Mouse (Mus musculus): ENCODE results near the gene Acbd6. TPM values are rescaled to one million over a fixed set of nuclear protein-coding genes. Genes with fewer than 3 reads are reported as not detected.

Acbd6 gene
- total RNA-seq, 1 experiment: 49.8 TPM

DNA sequence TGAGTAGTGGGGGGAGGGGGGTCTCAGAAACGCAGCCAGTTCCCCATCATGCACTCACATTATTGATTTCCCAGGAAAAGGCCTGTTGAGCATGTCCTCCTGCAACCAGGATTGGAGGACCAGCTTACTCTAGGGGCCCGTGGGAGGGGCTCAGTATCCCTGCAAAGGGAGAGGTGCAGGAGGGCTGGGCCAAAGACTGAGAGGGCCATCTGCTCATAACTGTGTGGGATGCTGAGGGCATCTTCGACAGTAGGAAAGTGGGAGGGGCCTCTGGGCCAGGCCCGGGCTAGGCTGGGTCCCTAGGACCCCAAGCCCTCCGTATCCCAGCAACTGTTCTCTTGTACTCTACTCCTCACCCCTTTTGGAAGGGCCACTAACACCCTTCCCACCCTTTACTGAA lies 146.3 kb downstream of the Acbd6 start:
- no peaks in the 10 kb centered on the region for H3K9me3 ChIP-seq (ENCODE audit: control insufficient read depth, insufficient read depth, low read depth, low read length)
- no peak for DNase-seq (ENCODE audit: low read depth, low spot score)
- H3K9ac ChIP-seq (ENCODE audit: insufficient read depth, low read depth, low read length, poor library complexity, severe bottlenecking): no peak overlapping the region
- no peak overlapping the region for H3K27ac ChIP-seq (ENCODE audit: insufficient read depth, low read depth, low read length, poor library complexity, severe bottlenecking)
- no peaks in the 10 kb centered on the region for H3K36me3 ChIP-seq (ENCODE audit: control insufficient read depth, insufficient read depth, low read length, poor library complexity, severe bottlenecking)
- no peak overlapping the region for H3K4me3 ChIP-seq (ENCODE audit: insufficient read depth in 1 of 2, low read depth in 1 of 2, low read length in 2 of 2, poor library complexity in 1 of 2, severe bottlenecking in 1 of 2)
- TF ChIP-seq ZC3H11A (IDR thresholded peaks at IDR 0.05; ENCODE audit: borderline replicate concordance, low read depth, low read length): no peak
- no peak for TF ChIP-seq CHD2 (IDR thresholded peaks at IDR 0.05; ENCODE audit: low read depth, low read length)
- no peak for TF ChIP-seq MAFK (IDR thresholded peaks at IDR 0.05; ENCODE audit: insufficient read depth, low read depth, low read length)
- TF ChIP-seq HCFC1 (IDR thresholded peaks at IDR 0.05; ENCODE audit: borderline replicate concordance, insufficient read depth, low read length): no peak
- in situ Hi-C loops (cut with MboI; ENCODE audit: low sequenced_read_pairs in 2 of 2, unreplicated experiment in 2 of 2): no loop called here
- H3K4me1 ChIP-seq (ENCODE audit: control insufficient read depth in 2 of 2, insufficient read depth in 2 of 2, low read length in 2 of 2, poor library complexity in 1 of 2): no peaks in the 10 kb centered on the region

DNA sequence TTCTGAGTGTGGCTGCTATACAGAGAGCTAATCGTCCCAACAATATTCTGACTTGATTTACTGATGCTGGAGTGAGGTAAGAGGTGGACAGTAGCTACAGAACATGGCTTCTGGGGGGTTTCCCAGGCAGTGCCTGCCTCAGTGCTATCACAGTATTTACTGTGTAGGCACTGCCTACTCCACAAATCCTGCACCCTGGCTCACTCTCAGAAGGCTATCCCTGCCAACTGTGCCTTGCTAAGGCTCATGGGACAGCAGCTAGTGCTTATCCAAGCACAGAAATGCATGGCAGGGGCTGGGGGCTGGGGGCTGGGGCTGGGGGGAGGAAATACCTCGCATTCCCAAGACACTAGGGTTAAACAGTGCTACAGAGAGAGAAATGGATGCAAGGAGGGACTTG lies 155.4 kb downstream of the Acbd6 start:
- no peaks in the 10 kb centered on the region for H3K36me3 ChIP-seq (ENCODE audit: control insufficient read depth, insufficient read depth, low read length, poor library complexity, severe bottlenecking)
- H3K27ac ChIP-seq (ENCODE audit: insufficient read depth, low read depth, low read length, poor library complexity, severe bottlenecking): no peak overlapping the region
- H3K9me3 ChIP-seq (ENCODE audit: control insufficient read depth, insufficient read depth, low read depth, low read length): no peaks in the 10 kb centered on the region
- H3K9ac ChIP-seq (ENCODE audit: insufficient read depth, low read depth, low read length, poor library complexity, severe bottlenecking): no peak overlapping the region
- in situ Hi-C loops (cut with MboI; ENCODE audit: low sequenced_read_pairs in 2 of 2, unreplicated experiment in 2 of 2): no loop called here
- DNase-seq (ENCODE audit: low read depth, low spot score): no peak
- no peak overlapping the region for H3K4me3 ChIP-seq (ENCODE audit: insufficient read depth in 1 of 2, low read depth in 1 of 2, low read length in 2 of 2, poor library complexity in 1 of 2, severe bottlenecking in 1 of 2)
- TF ChIP-seq ZNF384 (IDR thresholded peaks at IDR 0.05; ENCODE audit: low read depth, low read length): no peak
- TF ChIP-seq ZC3H11A (IDR thresholded peaks at IDR 0.05; ENCODE audit: borderline replicate concordance, low read depth, low read length): no peak
- no peak for TF ChIP-seq HCFC1 (IDR thresholded peaks at IDR 0.05; ENCODE audit: borderline replicate concordance, insufficient read depth, low read length)
- no peak for TF ChIP-seq MAFK (IDR thresholded peaks at IDR 0.05; ENCODE audit: insufficient read depth, low read depth, low read length)
- TF ChIP-seq CHD2 (IDR thresholded peaks at IDR 0.05; ENCODE audit: low read depth, low read length): no peak
- H3K4me1 ChIP-seq (ENCODE audit: control insufficient read depth in 2 of 2, insufficient read depth in 2 of 2, low read length in 2 of 2, poor library complexity in 1 of 2): no peaks in the 10 kb centered on the region

DNA sequence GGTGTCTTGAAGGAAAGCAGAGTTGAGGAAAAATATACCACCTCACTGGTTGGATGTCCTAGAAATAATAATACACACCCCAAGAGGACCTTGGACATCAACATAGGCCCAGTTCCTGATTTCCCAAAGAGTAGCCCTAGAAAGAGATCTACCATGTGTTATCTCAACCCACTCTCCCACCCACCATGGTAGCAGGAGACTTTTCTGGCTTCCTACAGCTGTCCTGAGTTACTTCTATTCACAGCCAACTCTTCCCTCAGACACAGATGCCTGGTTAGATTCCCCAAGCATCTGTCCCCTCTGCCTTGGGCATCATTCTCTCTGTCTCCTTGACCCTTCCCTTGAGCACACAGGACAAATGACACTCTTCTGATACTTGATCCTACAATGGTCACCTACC lies 157.4 kb downstream of the Acbd6 start:
- in situ Hi-C loops (cut with MboI; ENCODE audit: low sequenced_read_pairs in 2 of 2, unreplicated experiment in 2 of 2): no loop called here
- no peak for DNase-seq (ENCODE audit: low read depth, low spot score)

GRCm38 (mm10) chr1:155717301-155717700 lies 159.4 kb downstream of the Acbd6 start:
- no peak for TF ChIP-seq MAFK (IDR thresholded peaks at IDR 0.05; ENCODE audit: insufficient read depth, low read depth, low read length)
- no peak for TF ChIP-seq CHD2 (IDR thresholded peaks at IDR 0.05; ENCODE audit: low read depth, low read length)
- TF ChIP-seq HCFC1 (IDR thresholded peaks at IDR 0.05; ENCODE audit: borderline replicate concordance, insufficient read depth, low read length): no peak
- no peak for TF ChIP-seq ZC3H11A (IDR thresholded peaks at IDR 0.05; ENCODE audit: borderline replicate concordance, low read depth, low read length)
- TF ChIP-seq ZNF384 (IDR thresholded peaks at IDR 0.05; ENCODE audit: low read depth, low read length): no peak

More for the DNA sequence above, 157.4 kb downstream of the Acbd6 start:
- Histone ChIP-seq H3K9ac (ENCODE audit: insufficient read depth, low read depth, low read length, poor library complexity, severe bottlenecking) (no peak overlapping the region), H3K4me1 (ENCODE audit: control insufficient read depth in 2 of 2, insufficient read depth in 2 of 2, low read length in 2 of 2, poor library complexity in 1 of 2) (no peaks in the 10 kb centered on the region), H3K27ac (ENCODE audit: insufficient read depth, low read depth, low read length, poor library complexity, severe bottlenecking) (no peak overlapping the region), H3K9me3 (ENCODE audit: control insufficient read depth, insufficient read depth, low read depth, low read length) (no peaks in the 10 kb centered on the region), H3K36me3 (ENCODE audit: control insufficient read depth, insufficient read depth, low read length, poor library complexity, severe bottlenecking) (no peaks in the 10 kb centered on the region), H3K4me3 (ENCODE audit: insufficient read depth in 1 of 2, low read depth in 1 of 2, low read length in 2 of 2, poor library complexity in 1 of 2, severe bottlenecking in 1 of 2) (no peak overlapping the region)
- TF ChIP-seq ZC3H11A (IDR thresholded peaks at IDR 0.05; ENCODE audit: borderline replicate concordance, low read depth, low read length): no peak

DNA sequence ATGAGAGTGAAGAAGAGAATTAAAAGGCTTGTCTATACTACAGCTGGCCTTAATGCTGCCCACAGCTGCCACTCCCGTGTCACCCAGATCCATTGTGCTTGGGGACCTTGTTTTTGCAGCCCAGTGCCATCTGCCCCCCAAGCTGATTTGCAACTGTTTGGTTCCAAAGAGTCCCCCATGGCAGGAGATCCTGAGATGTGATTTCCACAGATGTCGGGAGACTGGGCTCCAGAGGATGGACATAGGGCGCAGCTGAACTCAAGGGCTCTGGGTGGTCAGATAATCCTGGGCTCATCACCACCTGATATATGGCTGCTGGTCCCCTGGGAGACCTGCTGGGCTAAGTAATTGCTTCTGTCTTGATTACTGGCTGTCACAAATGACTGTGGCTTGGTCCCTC lies 160.9 kb downstream of the Acbd6 start:
- Histone ChIP-seq H3K4me3 (ENCODE audit: insufficient read depth in 1 of 2, low read depth in 1 of 2, low read length in 2 of 2, poor library complexity in 1 of 2, severe bottlenecking in 1 of 2) (no peak overlapping the region), H3K9me3 (ENCODE audit: control insufficient read depth, insufficient read depth, low read depth, low read length) (no peaks in the 10 kb centered on the region), H3K27ac (ENCODE audit: insufficient read depth, low read depth, low read length, poor library complexity, severe bottlenecking) (no peak overlapping the region), H3K36me3 (ENCODE audit: control insufficient read depth, insufficient read depth, low read length, poor library complexity, severe bottlenecking) (no peaks in the 10 kb centered on the region), H3K4me1 (ENCODE audit: control insufficient read depth in 2 of 2, insufficient read depth in 2 of 2, low read length in 2 of 2, poor library complexity in 1 of 2) (no peaks in the 10 kb centered on the region), H3K9ac (ENCODE audit: insufficient read depth, low read depth, low read length, poor library complexity, severe bottlenecking) (no peak overlapping the region)
- no peak for DNase-seq (ENCODE audit: low read depth, low spot score)
- in situ Hi-C loops (cut with MboI; ENCODE audit: low sequenced_read_pairs in 2 of 2, unreplicated experiment in 2 of 2): no loop called here
- TF ChIP-seq MAFK (IDR thresholded peaks at IDR 0.05; ENCODE audit: insufficient read depth, low read depth, low read length) (no peak), ZNF384 (IDR thresholded peaks at IDR 0.05; ENCODE audit: low read depth, low read length) (no peak), ZC3H11A (IDR thresholded peaks at IDR 0.05; ENCODE audit: borderline replicate concordance, low read depth, low read length) (no peak), CHD2 (IDR thresholded peaks at IDR 0.05; ENCODE audit: low read depth, low read length) (no peak), HCFC1 (IDR thresholded peaks at IDR 0.05; ENCODE audit: borderline replicate concordance, insufficient read depth, low read length) (no peak)

More at GRCm38 (mm10) chr1:155717301-155717700, 159.4 kb downstream of the Acbd6 start:
- in situ Hi-C loops (cut with MboI; ENCODE audit: low sequenced_read_pairs in 2 of 2, unreplicated experiment in 2 of 2): no loop called here
- H3K9ac ChIP-seq (ENCODE audit: insufficient read depth, low read depth, low read length, poor library complexity, severe bottlenecking): no peak overlapping the region
- DNase-seq (ENCODE audit: low read depth, low spot score): no peak
- H3K27ac ChIP-seq (ENCODE audit: insufficient read depth, low read depth, low read length, poor library complexity, severe bottlenecking): no peak overlapping the region
- no peaks in the 10 kb centered on the region for H3K36me3 ChIP-seq (ENCODE audit: control insufficient read depth, insufficient read depth, low read length, poor library complexity, severe bottlenecking)
- H3K9me3 ChIP-seq (ENCODE audit: control insufficient read depth, insufficient read depth, low read depth, low read length): no peaks in the 10 kb centered on the region
- H3K4me3 ChIP-seq (ENCODE audit: insufficient read depth in 1 of 2, low read depth in 1 of 2, low read length in 2 of 2, poor library complexity in 1 of 2, severe bottlenecking in 1 of 2): no peak overlapping the region
- no peaks in the 10 kb centered on the region for H3K4me1 ChIP-seq (ENCODE audit: control insufficient read depth in 2 of 2, insufficient read depth in 2 of 2, low read length in 2 of 2, poor library complexity in 1 of 2)
